In genomic region chr8:121643384-121643783, GRCm38 (mm10) we compare ENCODE assay signal across 11 mouse cellular contexts. TPM values are rescaled to one million over a fixed set of nuclear protein-coding genes. Genes with fewer than 3 reads are reported as not detected.
DNase-seq lines count a peak whose midpoint lies in the region; ATAC-seq and TF ChIP-seq lines count a peak whose summit lies in the region.
"Had no signal": no experiment of that assay in that cellular context is flagged by ENCODE, and none has a peak within 500 bp of the region (broad histone marks: within the 10 kb centered on the region; RNA-seq: fewer than 3 reads in every experiment).

No protein-coding gene starts in this region.

- H3K4me2 ChIP-seq in heart, embryonic 11.5 days, result no peak overlapping the region
- no peak overlapping the region for H3K4me2 ChIP-seq in lung, postnatal 0 days (replicated peaks; ENCODE audit: low read depth, low read length)
- no peak overlapping the region for H3K4me2 ChIP-seq in neural tube, embryonic 15.5 days

- H3K36me3 ChIP-seq in heart, embryonic 11.5 days (ENCODE audit: control insufficient read depth, insufficient read depth, low read length), result no peaks in the 10 kb centered on the region
- no peaks in the 10 kb centered on the region for H3K36me3 ChIP-seq in lung, postnatal 0 days (ENCODE audit: insufficient read depth, low read length)
- no peaks in the 10 kb centered on the region for H3K36me3 ChIP-seq in neural tube, embryonic 15.5 days

- intact Hi-C loops in heart, postnatal 10 days (cut with DNase I), result no loop called here

- no peak for TF ChIP-seq CTCF in lung, postnatal 0 days (IDR thresholded peaks at IDR 0.05)

- H3K27me3 ChIP-seq in heart, embryonic 11.5 days (ENCODE audit: control insufficient read depth, insufficient read depth, low read length), result no peaks in the 10 kb centered on the region
- H3K27me3 ChIP-seq in lung, postnatal 0 days (replicated peaks; ENCODE audit: insufficient read depth, low read length), result no peaks in the 10 kb centered on the region
- no peaks in the 10 kb centered on the region for H3K27me3 ChIP-seq in neural tube, embryonic 15.5 days (replicated peaks)

- H3K9me3 ChIP-seq in heart, embryonic 11.5 days (replicated peaks; ENCODE audit: control insufficient read depth, low read length), result no peaks in the 10 kb centered on the region
- no peaks in the 10 kb centered on the region for H3K9me3 ChIP-seq in lung, postnatal 0 days (ENCODE audit: low read length)
- H3K9me3 ChIP-seq in neural tube, embryonic 15.5 days (replicated peaks), result no peaks in the 10 kb centered on the region

- H3K9ac ChIP-seq in heart, embryonic 11.5 days (ENCODE audit: low read depth, low read length), result no peak overlapping the region
- no peak overlapping the region for H3K9ac ChIP-seq in lung, postnatal 0 days (replicated peaks; ENCODE audit: low read depth)
- H3K9ac ChIP-seq in neural tube, embryonic 15.5 days (replicated peaks), result no peak overlapping the region

- ATAC-seq in heart, embryonic 11.5 days (replicated peaks; ENCODE audit: insufficient number of reproducible peaks, low FRiP score, low TSS enrichment), result no peak
- peak; percentile 14; the same call in 1 of the 2 replicates for ATAC-seq in lung, postnatal 0 days
- ATAC-seq in granulocyte monocyte progenitor cell, adult 5-6 weeks (replicated peaks; ENCODE audit: poor library complexity, severe bottlenecking), result peak; percentile 88
- no peak for ATAC-seq in neural tube, embryonic 15.5 days (ENCODE audit: low FRiP score)

- no peak for DNase-seq in heart, postnatal 10 days
- no peak for DNase-seq in lung, postnatal 0 days (ENCODE audit: low spot score)
- DNase-seq in lung, postnatal 4 days, result no peak
- DNase-seq in retina, embryonic 14.5 days (ENCODE audit: low spot score), result no peak
- no peak for DNase-seq in cerebellum, postnatal 36 days
- DNase-seq: kidney, postnatal 10 days; right cerebral cortex, postnatal 4 days had no signal

- no peak overlapping the region for H3K4me3 ChIP-seq in heart, embryonic 11.5 days (ENCODE audit: low read depth, low read length)
- no peak overlapping the region for H3K4me3 ChIP-seq in lung, postnatal 0 days (ENCODE audit: low read depth, low read length)
- H3K4me3 ChIP-seq in neural tube, embryonic 15.5 days (replicated peaks), result no peak overlapping the region

- peak overlapping the region; percentile 35; the same call in 1 of the 2 replicates for H3K27ac ChIP-seq in heart, embryonic 11.5 days (ENCODE audit: low read depth, low read length)
- no peak overlapping the region for H3K27ac ChIP-seq in lung, postnatal 0 days (ENCODE audit: low read length)
- H3K27ac ChIP-seq in neural tube, embryonic 15.5 days (replicated peaks), result peak overlapping the region; percentile 25; the same call in 1 of the 2 replicates

- peaks cover 33% of the 10 kb centered on the region for H3K4me1 ChIP-seq in heart, embryonic 11.5 days (ENCODE audit: control insufficient read depth, insufficient read depth, low read length)
- H3K4me1 ChIP-seq in lung, postnatal 0 days (ENCODE audit: insufficient read depth, low read depth, low read length), result peaks cover 12% of the 10 kb centered on the region; the same call in 1 of the 2 replicates
- peaks cover 82% of the 10 kb centered on the region for H3K4me1 ChIP-seq in neural tube, embryonic 15.5 days

- WGBS in heart, embryonic 11.5 days (ENCODE audit: insufficient replicate concordance), result 58% methylated on average over 11 of the region's 11 CpGs
- WGBS in lung, postnatal 0 days, result 31% methylated on average over 11 of the region's 11 CpGs
- WGBS in neural tube, embryonic 15.5 days, result 50% methylated on average over 11 of the region's 11 CpGs

- no peak for TF ChIP-seq EP300 in lung, postnatal 0 days (IDR thresholded peaks at IDR 0.05)

RNA-seq across cellular contexts. Expression of gene Zcchc14, which starts 9.3 kb away (rescaled TPM):
- polyA plus RNA-seq in heart, embryonic 11.5 days (2014; fragmentation: Nextera tagmentation; extraction: Ambion mirVana), result 11.4 and 14.2 TPM in 2 replicates
- total RNA-seq in heart, postnatal 10 days (2021), result 10 to 100 TPM; 40.5 to 43.3 TPM
- 11.1 and 14.7 TPM in 2 replicates for polyA plus RNA-seq in lung, postnatal 0 days (2015; fragmentation: Nextera tagmentation; extraction: Ambion mirVana)
- total RNA-seq in granulocyte monocyte progenitor cell, adult 5-6 weeks (2014; fragmentation: Nextera tagmentation), result not detected in 2 replicates
- total RNA-seq in granulocyte monocyte progenitor cell, adult 5-6 weeks (2017), result 0.30 TPM in 1 of 2 replicates, not detected in the other
- polyA plus RNA-seq in neural tube, embryonic 15.5 days (2015; fragmentation: Nextera tagmentation; extraction: Ambion mirVana), result 16.7 and 21.3 TPM in 2 replicates
- total RNA-seq: CH12.LX had no signal

RNA-seq across cellular contexts. Expression of gene Map1lc3b, which starts 53.2 kb away (rescaled TPM):
- 186 and 199 TPM in 2 replicates for polyA plus RNA-seq in heart, embryonic 11.5 days (2014; fragmentation: Nextera tagmentation; extraction: Ambion mirVana)
- 100 to 1,000 TPM; 181 to 187 TPM for total RNA-seq in heart, postnatal 10 days (2021)
- polyA plus RNA-seq in lung, postnatal 0 days (2015; fragmentation: Nextera tagmentation; extraction: Ambion mirVana), result 411 and 449 TPM in 2 replicates
- 77.9 and 84.4 TPM in 2 replicates for total RNA-seq in granulocyte monocyte progenitor cell, adult 5-6 weeks (2014; fragmentation: Nextera tagmentation)
- total RNA-seq in granulocyte monocyte progenitor cell, adult 5-6 weeks (2017), result 68.5 and 77.1 TPM in 2 replicates
- 315 and 351 TPM in 2 replicates for polyA plus RNA-seq in neural tube, embryonic 15.5 days (2015; fragmentation: Nextera tagmentation; extraction: Ambion mirVana)

Comparison
In these comparisons a context has a peak if more than half of its experiments do, and no peak if none do; other contexts are left out.
1. ATAC-seq: peak in lung, postnatal 0 days (single experiment) and granulocyte monocyte progenitor cell, adult 5-6 weeks (single experiment); none in heart, embryonic 11.5 days (single experiment) and neural tube, embryonic 15.5 days (single experiment).